Mouse (Mus musculus) c-Kit-positive CD71-positive TER-119-positive erythroid progenitor cells, embryonic 14.5 days (primary cell): ENCODE data around the gene Ptprm.

ENCODE experiments used
- DNase-seq: peaks from one replicate; pipeline ENCODE4 v3.0.0-alpha.2; 2013; ENCODE audit warnings: low spot score

Ptprm gene

DNA sequence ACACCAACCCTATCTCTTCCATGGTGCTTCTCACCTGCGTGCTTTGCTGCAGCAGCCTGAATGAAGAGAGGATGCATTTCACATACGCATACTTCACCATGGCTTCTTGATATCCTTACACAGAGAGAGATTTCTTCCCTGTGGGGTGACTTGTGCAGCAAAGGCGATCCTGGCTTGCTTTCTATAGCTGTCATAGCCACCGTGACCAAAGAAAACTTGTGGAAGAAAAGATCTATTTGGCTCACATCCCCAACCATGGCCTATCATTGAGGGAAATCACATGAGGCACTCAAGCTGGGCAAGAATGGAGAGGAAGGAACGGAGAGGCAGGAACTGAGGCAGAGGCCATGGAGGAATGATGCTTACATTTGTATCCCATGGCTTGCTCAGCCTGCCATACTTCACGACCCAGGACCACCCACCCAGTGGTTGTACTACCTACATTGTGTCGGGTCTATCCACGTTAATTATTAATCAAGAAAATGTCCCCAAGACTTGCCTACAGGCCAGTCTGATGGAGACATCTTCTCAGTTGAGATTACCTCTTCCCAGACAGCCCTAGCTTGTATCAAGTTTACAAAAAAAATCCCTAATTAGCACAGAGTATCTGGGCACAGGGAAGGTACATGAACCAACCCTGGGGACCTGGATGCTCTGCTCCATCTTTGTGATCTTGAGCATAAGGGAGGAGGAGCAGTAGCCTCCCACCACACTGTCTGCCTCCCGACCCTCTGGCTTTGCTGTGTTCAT is 641.6 kb downstream of the Ptprm start:
- DNase-seq: no peak

DNA sequence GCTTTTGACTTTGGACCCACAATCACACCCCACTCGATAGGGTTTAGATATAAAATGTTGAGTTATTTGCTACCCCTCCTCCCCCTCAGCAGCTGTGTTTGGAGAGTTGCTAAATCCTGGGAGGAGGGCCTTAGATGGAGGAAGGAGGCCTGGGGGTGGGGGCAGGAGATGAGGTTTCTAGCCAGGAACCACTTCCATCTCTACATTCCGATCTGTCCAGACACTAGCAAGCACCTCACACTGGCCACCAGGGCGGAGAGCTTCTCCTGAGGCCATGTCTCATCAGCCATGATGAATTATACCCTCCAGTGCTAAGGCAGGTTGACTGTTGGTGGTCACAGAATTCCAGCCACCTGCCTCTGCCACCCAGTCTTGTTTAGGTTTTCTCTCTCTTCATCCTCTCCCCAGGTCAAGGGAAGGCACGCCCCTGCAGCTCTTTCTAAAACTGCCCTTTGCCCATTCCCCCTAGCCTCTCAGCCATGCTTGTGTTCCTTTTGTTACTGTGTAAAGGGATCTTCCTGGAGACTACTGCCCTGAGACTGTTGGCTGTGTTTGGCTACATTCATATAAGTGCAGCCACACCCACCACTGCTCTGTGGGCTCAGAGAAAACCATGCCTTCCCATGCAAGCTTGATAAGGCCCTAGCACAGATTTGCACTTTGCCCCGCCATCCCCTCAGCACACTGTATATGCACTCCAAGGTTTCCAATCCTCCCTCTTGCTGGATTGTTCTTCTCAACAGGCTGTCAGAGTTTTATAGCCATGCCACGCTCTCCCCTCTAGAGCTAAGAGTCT is 642.8 kb downstream of the Ptprm start:
- no peak for DNase-seq

DNA sequence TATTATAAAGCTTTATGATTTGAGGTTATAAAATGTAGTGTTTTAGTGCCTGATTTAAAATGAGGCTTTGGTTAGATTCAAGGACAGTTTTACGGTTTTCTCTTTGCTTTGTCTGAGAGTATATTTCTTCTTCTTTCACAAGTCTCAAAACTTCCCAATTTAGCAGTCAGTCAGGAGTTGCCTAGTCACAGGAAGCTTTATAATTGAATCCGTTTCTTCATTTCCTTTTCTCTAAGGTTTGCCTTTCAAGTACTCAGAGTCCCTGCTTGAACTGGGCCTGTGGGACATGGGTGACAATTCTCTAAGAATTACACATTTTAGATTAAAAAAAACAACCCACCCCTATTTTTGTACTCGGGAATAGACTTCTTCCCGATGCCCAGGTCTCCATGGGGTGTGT is 643.7 kb downstream of the Ptprm start:
- no peak for DNase-seq

DNA sequence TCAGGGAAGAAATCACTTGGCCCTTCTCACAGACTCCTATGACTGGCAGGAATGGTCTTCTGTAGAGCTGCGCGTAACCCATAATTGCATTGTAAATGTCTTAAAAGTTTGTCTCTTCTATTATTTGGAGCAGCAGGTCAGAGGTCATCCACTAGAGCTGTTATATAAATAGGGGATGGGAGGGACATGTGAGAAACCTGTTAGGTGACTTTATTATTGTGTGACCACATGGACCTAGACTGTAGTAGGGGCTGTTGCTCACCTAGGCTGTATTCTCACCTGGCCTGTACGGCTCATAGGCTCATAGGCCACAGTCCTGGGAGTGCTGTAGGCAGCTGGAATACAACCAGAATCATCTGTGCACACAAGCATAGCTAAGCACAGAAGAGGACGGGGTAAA is 645.5 kb downstream of the Ptprm start:
- no peak for DNase-seq

DNA sequence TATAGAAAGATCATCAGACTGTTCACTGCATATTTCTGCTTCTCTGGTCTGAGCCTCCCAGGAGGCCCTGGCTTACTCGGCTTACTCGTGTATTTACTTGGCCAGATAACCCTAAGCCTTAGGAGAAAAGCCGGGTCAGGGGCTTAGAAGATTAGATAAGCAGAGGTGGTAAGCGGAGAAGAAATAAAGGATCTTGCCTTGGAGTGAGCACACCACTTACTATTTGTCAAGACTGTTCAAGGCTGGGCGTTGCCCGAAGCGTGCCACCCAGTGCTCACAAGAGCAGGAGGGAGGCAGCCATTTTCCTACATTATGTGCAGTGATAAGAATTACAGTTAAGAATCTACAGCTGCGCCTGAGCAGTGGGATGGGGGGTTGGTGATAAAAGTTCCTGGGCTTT is 646.6 kb downstream of the Ptprm start:
- no peak for DNase-seq

DNA sequence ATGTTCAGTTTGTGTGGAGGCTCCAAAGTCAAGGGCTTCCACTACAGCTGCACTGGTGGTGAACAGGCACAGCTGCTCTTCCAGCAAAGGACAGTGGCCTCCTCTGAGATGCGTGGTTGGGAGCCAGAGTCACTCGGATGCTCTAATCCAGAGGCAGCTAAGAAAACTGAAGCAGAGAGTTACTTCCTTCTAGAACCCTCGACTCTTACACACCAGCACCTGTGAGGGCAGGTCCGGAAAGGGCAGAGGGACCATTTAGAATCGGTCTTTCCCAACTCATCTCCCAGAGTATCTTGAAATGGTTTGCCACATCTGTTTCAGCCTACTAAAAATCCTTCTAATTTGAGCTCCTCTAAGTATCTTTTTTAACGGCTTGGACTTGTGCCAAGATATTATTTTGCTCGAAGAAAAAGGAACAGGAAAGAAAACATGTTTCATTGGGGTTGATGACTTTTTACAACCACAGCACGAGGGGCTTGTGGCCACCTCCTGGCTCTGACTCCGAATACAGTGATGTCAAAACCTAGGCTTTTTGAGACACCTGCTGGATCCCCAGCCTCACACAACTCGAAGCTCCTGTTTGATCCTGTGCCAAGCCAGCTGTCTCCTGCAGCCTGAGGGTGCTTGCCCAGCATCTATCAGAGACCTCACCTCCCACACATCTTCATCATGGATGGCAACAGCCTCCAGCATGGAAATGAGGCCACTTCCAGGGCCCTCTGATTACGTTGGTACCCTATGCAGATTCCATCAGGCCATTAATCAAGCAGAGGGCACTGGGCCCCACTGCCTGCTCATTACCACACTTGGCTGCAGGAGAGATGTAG is 652.7 kb downstream of the Ptprm start:
- DNase-seq: no peak

DNA sequence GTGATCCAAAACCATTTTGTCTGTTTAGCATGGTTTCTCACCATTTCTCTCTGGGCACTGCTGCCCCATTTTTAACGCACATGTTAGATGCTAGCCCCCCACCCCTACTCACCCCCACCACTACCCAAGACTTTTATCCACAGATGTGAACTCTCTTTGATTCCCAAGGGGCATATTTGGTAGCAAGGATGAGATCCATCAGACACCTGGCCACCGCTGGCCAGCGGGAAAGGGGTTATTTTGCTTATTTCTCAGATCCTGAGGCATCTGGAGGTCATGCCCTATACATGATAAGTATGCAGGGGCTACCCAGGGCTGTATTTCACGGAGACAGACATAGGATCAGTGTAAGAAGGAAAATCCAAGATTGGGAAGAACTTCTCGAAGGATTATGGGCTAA is 654.4 kb downstream of the Ptprm start:
- no peak for DNase-seq

DNA sequence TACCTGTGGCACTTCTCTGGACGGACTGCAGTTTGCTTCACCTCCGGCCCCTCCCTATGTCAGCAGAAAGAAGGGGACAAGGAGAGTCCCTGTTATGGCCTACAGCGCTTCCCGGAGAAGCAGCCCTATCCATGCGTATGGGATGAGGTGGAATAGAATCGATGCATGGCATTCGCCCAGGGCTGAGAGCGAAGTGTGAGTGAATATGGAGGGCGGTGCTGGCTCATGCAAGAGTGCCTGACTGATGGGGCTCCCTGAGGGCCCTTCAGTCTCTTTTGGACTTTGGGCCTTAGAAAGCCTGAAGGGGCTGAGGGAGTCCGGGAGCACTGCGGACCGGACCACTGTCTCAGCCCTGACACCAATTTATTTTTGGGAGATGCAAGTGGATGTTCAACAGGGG is 656.6 kb downstream of the Ptprm start:
- DNase-seq: no peak

DNA sequence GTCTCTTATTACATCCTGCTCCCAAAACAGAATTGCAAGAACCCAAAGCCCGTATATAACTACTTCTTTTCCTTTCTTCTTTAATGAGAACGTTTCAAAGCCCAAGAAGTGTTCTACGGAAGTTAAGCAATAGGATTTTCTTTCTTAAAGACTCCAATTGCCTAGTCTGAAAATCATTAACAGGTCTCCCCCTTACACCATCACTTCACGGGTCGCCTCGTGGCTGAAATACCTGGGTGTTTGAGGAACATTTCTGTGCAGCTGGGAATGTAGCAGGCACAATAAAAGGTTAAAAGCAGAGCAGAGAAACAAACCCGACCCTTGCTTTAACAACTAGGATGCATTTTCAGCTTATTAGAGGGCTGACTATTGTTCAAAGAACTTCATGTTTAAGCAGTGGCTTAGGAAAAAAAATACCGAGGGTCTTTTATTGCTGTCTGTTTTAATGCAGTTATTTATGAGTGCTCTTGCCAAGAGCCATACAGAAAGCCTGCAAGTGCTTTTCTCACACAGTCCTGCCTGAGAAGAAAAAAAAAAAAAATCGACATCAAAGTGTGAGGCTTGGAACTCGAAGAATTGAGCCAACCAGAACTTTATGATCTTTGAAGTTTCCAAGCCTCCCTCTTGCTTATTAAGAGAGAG is 657.6 kb downstream of the Ptprm start:
- no peak for DNase-seq

DNA sequence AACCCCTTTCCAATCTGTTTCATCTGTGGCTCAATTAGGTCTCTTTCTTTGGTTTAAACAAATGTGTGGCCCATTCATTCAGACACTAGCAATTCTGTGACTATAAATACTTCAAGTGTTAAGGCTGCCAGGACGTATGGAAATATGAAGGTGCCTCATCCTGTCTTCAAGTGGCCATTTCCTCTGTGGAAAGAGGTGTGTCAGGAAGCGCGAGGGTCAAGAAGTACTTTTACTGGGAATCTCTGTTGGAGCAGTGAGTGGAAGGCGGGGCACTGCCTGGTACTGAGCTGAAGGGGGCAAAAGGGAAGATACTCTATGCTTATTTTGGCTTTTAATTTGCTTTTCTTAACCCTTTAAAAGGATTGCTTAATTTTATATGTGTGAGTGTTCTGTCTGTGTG is 659.9 kb downstream of the Ptprm start:
- no peak for DNase-seq

DNA sequence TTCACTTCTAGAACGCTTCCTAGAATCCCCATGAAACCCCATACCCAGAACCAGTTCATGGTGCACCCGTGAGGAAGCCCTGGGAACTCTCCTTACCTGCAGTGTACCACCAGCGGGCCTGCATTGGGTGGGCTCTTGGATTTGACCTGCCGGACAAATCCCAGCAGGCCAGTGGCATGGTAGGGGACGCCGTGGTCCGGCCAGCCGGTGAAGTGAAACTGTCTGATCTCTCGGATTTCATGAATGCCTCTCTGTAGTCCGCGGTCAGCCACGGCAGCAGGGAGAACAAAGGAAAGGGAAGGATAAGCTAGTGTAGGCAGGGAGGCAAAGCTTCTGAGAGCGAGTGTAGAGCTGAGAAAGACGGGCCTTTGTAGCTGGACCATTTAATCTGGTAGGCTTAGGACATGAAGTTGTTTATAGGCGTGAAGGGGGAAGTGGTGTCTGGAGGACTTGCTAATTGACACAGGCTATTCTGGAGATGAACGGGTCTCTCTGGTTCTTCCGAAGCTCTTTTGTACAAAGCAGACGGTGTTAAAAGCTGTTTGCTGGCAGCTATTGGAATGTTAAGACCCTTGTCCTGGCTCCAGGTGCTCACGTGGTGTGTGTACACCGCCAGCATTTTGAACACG is 660.5 kb downstream of the Ptprm start:
- no peak for DNase-seq

DNA sequence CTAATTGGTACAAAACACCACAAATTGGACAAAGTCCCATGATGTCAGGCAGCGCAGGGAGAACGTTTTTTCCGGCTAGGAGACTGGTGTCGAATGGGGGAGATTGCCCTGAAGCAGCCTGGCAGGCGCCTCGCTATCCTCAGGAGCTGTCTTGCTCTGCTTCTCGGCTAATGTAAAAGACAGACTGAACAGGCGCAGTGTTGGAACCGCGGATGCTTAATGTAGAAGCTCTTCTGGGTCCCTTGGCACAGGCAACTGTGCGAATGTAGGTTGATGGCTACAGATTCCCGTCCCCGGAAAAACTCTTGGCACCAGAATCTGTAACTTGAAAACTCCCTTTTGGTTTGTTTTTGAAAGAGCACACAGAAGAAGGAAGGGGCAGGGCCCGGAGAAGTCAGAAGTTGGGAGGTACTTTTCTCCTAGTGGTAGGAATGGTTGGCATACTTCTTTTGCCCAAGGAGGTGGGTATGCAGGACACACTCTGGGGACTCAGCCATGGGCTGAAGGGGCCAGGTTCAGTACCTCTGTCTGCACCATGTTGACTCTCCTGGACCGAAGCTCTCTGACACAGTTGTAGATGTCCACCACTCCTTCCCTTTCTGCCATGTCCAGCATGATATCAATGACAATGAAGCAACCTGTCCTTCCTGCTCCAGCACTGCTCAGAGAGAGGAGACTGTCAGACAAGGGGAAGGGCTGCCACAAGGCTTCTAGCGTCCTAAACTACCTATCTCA is 661.1 kb downstream of the Ptprm start:
- no peak for DNase-seq

DNA sequence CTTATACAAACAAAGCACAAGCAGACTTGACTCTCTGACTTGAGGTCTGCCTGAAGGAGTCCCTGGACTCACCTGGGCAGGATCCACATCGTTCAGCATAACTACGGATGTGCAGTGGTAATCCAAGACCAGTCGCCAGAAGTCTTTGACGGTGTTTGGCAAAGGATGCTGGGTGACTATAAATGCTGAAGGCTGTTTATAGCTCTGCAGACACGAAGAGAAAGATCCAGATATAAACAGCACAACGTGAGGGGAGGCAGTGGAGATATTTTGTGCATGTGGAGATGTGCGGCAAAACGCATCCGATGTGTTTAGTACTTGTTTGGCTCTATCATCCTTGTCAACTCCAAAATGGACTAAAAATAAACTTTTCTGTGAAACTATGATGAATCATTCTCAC is 666.1 kb downstream of the Ptprm start:
- DNase-seq: no peak

DNA sequence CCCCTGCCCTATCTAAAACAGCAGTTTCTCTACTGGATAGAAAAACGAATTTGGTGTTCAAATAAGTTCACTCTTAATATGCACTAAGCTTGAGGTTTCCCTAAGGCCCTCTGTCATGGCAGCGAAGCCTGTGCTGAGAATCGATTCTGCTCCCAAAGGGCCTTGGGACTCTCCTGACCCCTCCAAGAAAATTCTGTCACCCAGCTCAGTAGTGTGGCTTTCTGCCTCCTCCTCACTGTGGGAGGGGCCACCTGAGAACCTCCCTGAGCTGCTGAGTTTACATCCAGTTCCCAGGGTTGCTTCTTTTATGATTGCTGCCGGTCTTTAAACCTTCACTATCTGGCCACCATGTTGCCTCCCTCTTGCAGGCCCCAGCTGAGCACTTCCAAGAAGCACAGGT is 666.7 kb downstream of the Ptprm start:
- no peak for DNase-seq

DNA sequence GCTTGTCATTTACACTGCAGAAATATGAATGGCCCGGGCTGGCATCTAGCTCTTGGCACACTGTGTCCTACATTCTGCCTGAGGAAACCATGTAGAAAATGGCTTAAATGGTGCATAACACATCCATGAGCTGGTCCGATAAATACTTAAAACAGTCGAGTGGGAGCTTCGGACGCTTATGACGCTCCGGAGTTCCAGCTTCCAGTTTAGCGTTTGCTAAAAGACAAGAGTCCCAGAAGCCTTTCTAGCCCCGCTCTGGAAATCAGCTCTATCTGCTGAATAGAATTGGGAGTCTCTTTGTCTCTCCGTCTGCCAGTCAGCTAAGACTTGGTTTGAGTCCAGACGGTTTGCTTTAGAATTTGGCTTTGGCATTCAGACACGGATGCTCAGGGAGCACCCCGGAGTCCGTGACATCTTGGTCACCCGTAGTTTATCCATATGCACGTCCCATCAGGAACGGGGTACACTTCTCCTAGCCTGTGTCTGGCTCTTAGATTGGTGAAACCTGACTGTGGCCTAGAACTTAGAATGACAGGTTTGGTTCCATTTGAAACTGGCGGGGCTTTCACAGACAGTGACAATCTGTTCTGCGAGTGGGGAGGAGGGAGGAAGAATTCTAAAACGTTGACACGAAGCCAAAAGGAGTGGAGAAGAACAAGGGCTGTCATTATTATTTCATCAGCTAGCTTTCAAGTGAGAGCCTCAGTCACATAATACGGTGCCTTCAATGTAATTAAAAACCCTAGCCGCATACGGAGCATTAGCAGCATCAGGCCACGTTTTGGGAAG is 667.4 kb downstream of the Ptprm start:
- DNase-seq: no peak

DNA sequence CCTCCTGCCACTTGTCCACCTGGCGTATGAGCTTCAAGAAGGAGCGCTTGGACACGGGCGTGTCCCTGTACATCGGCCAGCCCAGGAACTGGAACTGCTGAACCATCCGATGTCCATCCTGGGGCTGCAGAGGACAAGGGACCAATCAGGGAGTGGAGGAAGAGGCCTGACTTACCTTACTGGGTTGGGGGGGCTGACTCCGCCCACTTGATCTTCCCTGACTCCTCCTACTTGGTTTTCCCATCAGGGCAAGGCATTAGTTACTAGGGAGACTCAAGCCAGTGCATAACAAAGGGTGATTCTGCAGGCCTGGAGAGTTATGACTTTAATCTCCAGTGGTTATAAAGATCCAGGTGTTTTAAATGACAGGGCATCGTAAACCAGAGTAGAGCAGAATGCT is 670.8 kb downstream of the Ptprm start:
- no peak for DNase-seq

DNA sequence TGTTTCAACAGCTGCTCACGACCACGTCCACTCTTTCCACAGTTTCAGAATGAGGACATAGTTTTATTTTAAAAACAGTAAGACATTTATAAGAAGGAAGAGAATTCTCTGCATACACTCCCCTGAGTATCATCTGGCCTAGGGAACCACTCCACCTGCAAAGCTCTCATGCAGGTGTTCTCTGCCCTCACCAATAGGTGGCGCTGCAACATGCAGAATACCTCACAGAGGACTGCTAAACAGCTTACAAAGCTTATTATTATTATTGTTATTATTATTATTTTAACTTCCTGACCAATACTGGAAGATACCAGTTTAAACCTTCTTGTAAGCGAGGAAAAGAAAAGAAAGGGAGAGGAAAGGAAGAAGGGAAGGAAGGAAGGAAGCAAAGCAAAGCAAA is 673.6 kb downstream of the Ptprm start:
- DNase-seq: peak; percentile 6

DNA sequence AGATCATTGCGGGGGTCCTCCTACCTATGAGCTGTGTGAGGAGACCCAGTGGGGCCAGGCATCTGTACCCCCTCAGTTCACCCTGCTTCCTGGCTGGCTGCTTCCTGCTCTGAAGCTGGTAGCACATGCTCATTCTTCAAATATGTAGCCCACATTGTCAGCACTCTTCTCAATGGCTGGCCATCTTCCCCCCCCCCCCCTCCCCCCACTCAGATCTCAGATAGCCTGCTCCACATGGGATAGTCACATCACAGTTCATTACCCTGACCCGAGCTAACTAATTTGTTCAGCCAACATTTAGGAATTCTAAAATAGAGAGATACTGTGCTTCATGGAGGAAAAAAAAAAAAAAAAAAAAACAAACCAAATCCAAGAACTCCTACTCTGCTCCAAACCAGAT is 679.6 kb downstream of the Ptprm start:
- DNase-seq: no peak

DNA sequence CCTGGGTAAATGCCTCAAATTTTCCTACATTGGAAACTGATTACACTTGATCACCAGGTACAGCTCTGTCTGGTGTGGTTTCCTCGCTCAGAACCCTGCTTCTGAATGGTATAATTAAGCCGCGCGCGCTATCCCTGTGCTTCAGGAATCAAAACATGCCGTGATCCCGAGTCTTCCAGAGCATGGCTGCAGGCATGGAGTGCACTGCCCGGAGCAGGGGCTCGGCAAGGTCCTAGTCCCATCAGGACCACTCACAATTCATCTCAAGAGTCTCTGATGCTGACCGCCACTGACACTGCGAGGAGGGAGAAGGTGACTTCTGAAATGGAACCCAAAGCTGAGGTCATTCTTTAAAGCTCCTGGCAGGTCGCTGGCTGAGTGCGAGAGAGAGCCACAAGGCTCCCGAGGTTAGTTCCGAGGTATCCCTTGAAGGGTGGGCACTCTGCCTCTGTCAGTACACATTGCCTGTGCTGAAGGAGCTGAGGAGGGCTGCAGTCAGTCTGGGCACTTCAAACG is 682.5 kb downstream of the Ptprm start:
- DNase-seq: no peak

DNA sequence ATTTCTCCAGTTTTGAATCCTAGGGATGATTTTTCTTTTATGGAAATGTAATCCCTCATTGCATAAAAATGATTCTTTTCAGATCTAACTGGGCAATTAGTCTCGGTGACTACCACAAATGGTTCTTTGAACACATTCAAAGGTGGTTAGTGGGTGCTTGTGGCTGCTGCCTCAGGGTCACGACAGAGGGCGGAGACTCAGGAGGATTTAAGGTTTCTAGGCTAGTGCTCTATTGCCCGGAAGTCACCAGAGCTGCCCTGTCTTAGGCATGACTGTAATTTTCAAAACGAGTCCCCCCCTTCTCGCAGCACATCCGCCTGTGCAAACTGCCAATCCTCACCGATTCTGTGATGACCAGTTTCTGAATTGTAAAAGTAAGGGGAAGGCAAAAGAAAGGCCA is 683.0 kb downstream of the Ptprm start:
- no peak for DNase-seq
